Mouse (Mus musculus) heart, postnatal 0 days (tissue): ENCODE results near the gene Gm20715.

Source experiments
- CTCF ChIP-seq: IDR thresholded peaks from 2 replicates; pipeline ENCODE4 v1.5.1; 2016; ENCODE audit warnings: antibody characterized with exemption, control low read depth, low read depth
- EP300 ChIP-seq: IDR thresholded peaks from 2 replicates; pipeline ENCODE4 v1.6.1; 2016; ENCODE audit warnings: antibody characterized with exemption, low read depth

DNA sequence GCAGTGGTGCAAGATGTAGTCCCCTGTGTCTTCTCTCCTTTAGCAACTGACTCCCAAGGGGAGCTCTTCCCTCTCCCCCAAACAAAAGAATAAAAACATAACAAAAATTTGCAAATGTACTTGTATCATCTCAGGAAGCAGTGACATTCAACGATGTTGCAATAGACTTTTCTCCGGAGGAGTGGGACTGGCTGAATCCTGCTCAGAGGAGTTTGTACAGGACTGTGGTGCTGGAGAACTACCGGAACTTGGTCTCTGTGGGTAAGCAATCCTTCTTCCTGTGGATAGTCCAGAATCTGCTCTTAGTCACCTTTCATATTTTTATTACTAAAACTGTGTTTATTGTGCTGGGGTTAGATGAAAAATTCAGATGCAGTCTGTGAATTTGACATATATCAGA lies 37.1 kb upstream of the Gm20715 start:
- TF ChIP-seq CTCF (no peak), EP300 (no peak)
